11 mouse cellular contexts compared by ENCODE assay signal in genomic region chr12:108668606-108669235, GRCm38 (mm10). TPM values are rescaled to one million over a fixed set of nuclear protein-coding genes. Genes with fewer than 3 reads are reported as not detected.
DNase-seq lines count a peak whose midpoint lies in the region; ATAC-seq and TF ChIP-seq lines count a peak whose summit lies in the region.
"Had no signal": no experiment of that assay in that cellular context is flagged by ENCODE, and none has a peak within 500 bp of the region (broad histone marks: within the 10 kb centered on the region; RNA-seq: fewer than 3 reads in every experiment).

No protein-coding gene starts in this region.

- H3K27me3 ChIP-seq in heart, postnatal 0 days (ENCODE audit: control insufficient read depth, insufficient read depth, low read length): no peaks in the 10 kb centered on the region
- no peaks in the 10 kb centered on the region for H3K27me3 ChIP-seq in forebrain, postnatal 0 days (ENCODE audit: insufficient read depth, low read length)

- TF ChIP-seq EP300 in heart, postnatal 0 days (IDR thresholded peaks at IDR 0.05; ENCODE audit: low read depth): no peak

- H3K4me3 ChIP-seq in heart, postnatal 0 days (ENCODE audit: low read depth, low read length): no peak overlapping the region
- H3K4me3 ChIP-seq in forebrain, postnatal 0 days (ENCODE audit: low read depth, low read length): no peak overlapping the region
- H3K4me3 ChIP-seq: megakaryocyte, embryonic 14.5 days had no signal

- peak overlapping the region; percentile 68 for H3K27ac ChIP-seq in heart, postnatal 0 days (ENCODE audit: low read depth)
- 0 out of 2 replicates have a peak overlapping the region, but pooled peaks have one; percentile 21 for H3K27ac ChIP-seq in forebrain, postnatal 0 days (ENCODE audit: low read depth, low read length)

- H3K9ac ChIP-seq in heart, postnatal 0 days (replicated peaks; ENCODE audit: low read depth, low read length): no peak overlapping the region
- no peak overlapping the region for H3K9ac ChIP-seq in forebrain, postnatal 0 days

- no peak overlapping the region for H3K4me2 ChIP-seq in heart, postnatal 0 days (ENCODE audit: low read depth, low read length)
- no peak overlapping the region for H3K4me2 ChIP-seq in forebrain, postnatal 0 days (ENCODE audit: low read depth)

- no peak for TF ChIP-seq CTCF in heart, postnatal 0 days (IDR thresholded peaks at IDR 0.05; ENCODE audit: low read depth)
- TF ChIP-seq CTCF in forebrain, postnatal 0 days (IDR thresholded peaks at IDR 0.05; ENCODE audit: low read depth): no peak

- H3K9me3 ChIP-seq in heart, postnatal 0 days (replicated peaks; ENCODE audit: control insufficient read depth, low read length): no peaks in the 10 kb centered on the region
- no peaks in the 10 kb centered on the region for H3K9me3 ChIP-seq in forebrain, postnatal 0 days (ENCODE audit: low read length)

- 43% methylated on average over 8 of the region's 8 CpGs for WGBS in heart, postnatal 0 days
- WGBS in forebrain, postnatal 0 days: 41% methylated on average over 8 of the region's 8 CpGs

- peaks cover 17% of the 10 kb centered on the region; the same call in 1 of the 2 replicates for H3K36me3 ChIP-seq in heart, postnatal 0 days (replicated peaks; ENCODE audit: control insufficient read depth, insufficient read depth, low read length)
- H3K36me3 ChIP-seq in forebrain, postnatal 0 days (ENCODE audit: insufficient read depth): peaks cover 20% of the 10 kb centered on the region

- H3K4me1 ChIP-seq in heart, postnatal 0 days (ENCODE audit: control insufficient read depth, insufficient read depth): peaks cover 17% of the 10 kb centered on the region
- H3K4me1 ChIP-seq in forebrain, postnatal 0 days (ENCODE audit: insufficient read depth): 0 out of 2 replicates have a peak, but pooled peaks cover 3% of the 10 kb centered on the region

- peak; percentile 60 for DNase-seq in heart, postnatal 0 days (ENCODE audit: low spot score)
- no peak for DNase-seq in heart, postnatal 25 days (ENCODE audit: low spot score)
- peak; percentile 37 to 46 for DNase-seq in cerebellum, adult 18-20 months
- peak; percentile 57 for DNase-seq in forebrain, postnatal 0 days
- peak; percentile 32 to 67 for DNase-seq in lung, postnatal 4 days
- no peak for DNase-seq in urinary bladder, postnatal 25 days (ENCODE audit: low spot score)
- DNase-seq in spleen, postnatal 10 days (ENCODE audit: low spot score in 2 of 2): no peak
- no peak for DNase-seq in urinary bladder, adult 18-20 months (ENCODE audit: low spot score in 2 of 2)

- ATAC-seq in heart, postnatal 0 days (ENCODE audit: insufficient read depth, low read depth): peak; percentile 68
- peak; percentile 58 for ATAC-seq in forebrain, postnatal 0 days

- intact Hi-C loops in heart, postnatal 25 days (cut with DNase I): no loop called here

RNA-seq across cellular contexts. Expression of gene Degs2, which starts 33.4 kb away (rescaled TPM):
- total RNA-seq in heart, postnatal 0 days (2014; rRNA removed; ENCODE audit: low replicate concordance): 2.3 TPM in 1 of 2 replicates, not detected in the other
- polyA plus RNA-seq in heart, postnatal 0 days (2015; fragmentation: Nextera tagmentation; extraction: Ambion mirVana): 0.12 and 0.38 TPM in 2 replicates
- total RNA-seq in heart, postnatal 25 days (2021): under 1 TPM; 0.56 to 0.62 TPM
- total RNA-seq in forebrain, postnatal 0 days (2014; rRNA removed): 0.15 TPM in 1 of 2 replicates, not detected in the other
- 0.50 and 0.88 TPM in 2 replicates for polyA plus RNA-seq in forebrain, postnatal 0 days (2015; fragmentation: Nextera tagmentation; extraction: Ambion mirVana)
- total RNA-seq: gastrocnemius, postnatal 4 days had no signal
- polyA plus RNA-seq: spleen, adult 2 months had no signal

Comparison
In these comparisons a context has a peak if more than half of its experiments do, and no peak if none do; other contexts are left out.
1. DNase-seq: peak in heart, postnatal 0 days (single experiment), cerebellum, adult 18-20 months (2 of 2), forebrain, postnatal 0 days (single experiment) and lung, postnatal 4 days (2 of 2); none in heart, postnatal 25 days (single experiment), urinary bladder, postnatal 25 days (single experiment), spleen, postnatal 10 days (0 of 2) and urinary bladder, adult 18-20 months (0 of 2).